Mouse (Mus musculus): Measurements from ENCODE around the gene Prkar1b.

Gene Prkar1b

GRCm38 (mm10) chr5:139149681-139150602, at the start of gene Prkar1b, which contains the start of gene Dnaaf5:
Gene Prkar1b, minus strand, starts transcription at chr5:139150001.
Gene Dnaaf5, plus strand, starts transcription at chr5:139150223.
- POLR2A ChIA-PET: interaction anchor here in 3 of 4 experiments (0.6 to 3.2 kb wide), 44 partner anchors 9 to 1363 kb away, joined by 3 to 28 read pairs (median 4); partner anchors contain the start of genes Get4 (in 2 of the 3), Sun1 (in 2 of the 3), Fam20c (in 1 of the 3) and Pdgfa (in 1 of the 3)
- CTCF ChIA-PET: interaction anchor here in 3 of 4 experiments (0.6 to 1.2 kb wide), 8 partner anchors 10 to 203 kb away, joined by 3 to 4 read pairs (median 3); no protein-coding TSS in a partner anchor

- ChIA-PET CTCF (interaction anchor here in 3 of 4 experiments (0.6 to 0.8 kb wide), 4 partner anchors 15 to 508 kb away, joined by 3 to 5 read pairs (median 3); no protein-coding TSS in a partner anchor), POLR2A (interaction anchor here in 3 of 4 experiments (0.6 to 3.5 kb wide), 13 partner anchors 13 to 285 kb away, joined by 3 to 13 read pairs (median 4); partner anchors contain the start of genes Get4 (in 2 of the 3), Prkar1b (in 1 of the 3) and Zfand2a (in 1 of the 3))
Measured at GRCm38 (mm10) chr5:139199636-139199994, 49.8 kb upstream of the Prkar1b start.

- ChIA-PET CTCF (interaction anchor here in 2 of 4 experiments (0.6 to 0.7 kb wide), 2 partner anchors 16 to 507 kb away, joined by 3 to 5 read pairs; no protein-coding TSS in a partner anchor), POLR2A (interaction anchor here in 3 of 4 experiments (0.6 to 3.5 kb wide), 16 partner anchors 11 to 286 kb away, joined by 3 to 13 read pairs (median 3); partner anchors contain the start of genes Get4 (in 2 of the 3), Prkar1b (in 1 of the 3) and Zfand2a (in 1 of the 3))
Measured at GRCm38 (mm10) chr5:139198779-139199178, 49.0 kb upstream of the Prkar1b start.

- POLR2A ChIA-PET: no interaction called here
- CTCF ChIA-PET: interaction anchor here in 1 of 4 experiments (0.6 kb wide), 1 partner anchor 333 kb away, joined by 3 read pairs; no protein-coding TSS in a partner anchor
Measured at GRCm38 (mm10) chr5:139190958-139191357, 41.2 kb upstream of the Prkar1b start.

- ChIA-PET CTCF (interaction anchor here in 2 of 4 experiments (0.6 to 0.8 kb wide), 2 partner anchors 9 to 166 kb away, joined by 3 to 5 read pairs; no protein-coding TSS in a partner anchor), POLR2A (interaction anchor here in 3 of 4 experiments (0.5 to 1.2 kb wide), 3 partner anchors 11 to 155 kb away, joined by 3 to 5 read pairs (median 5); partner anchors contain the start of gene Sun1 (in 1 of the 3))
Measured at GRCm38 (mm10) chr5:139189726-139190125, 39.9 kb upstream of the Prkar1b start.

GRCm38 (mm10) chr5:139184897-139185296, 35.1 kb upstream of the Prkar1b start:
- POLR2A ChIA-PET: interaction anchor here in 1 of 4 experiments (1.2 kb wide), 1 partner anchor 16 kb away, joined by 3 read pairs; no protein-coding TSS in a partner anchor
- CTCF ChIA-PET: interaction anchor here in 1 of 4 experiments (0.7 kb wide), 1 partner anchor 175 kb away, joined by 4 read pairs; no protein-coding TSS in a partner anchor

- ChIA-PET POLR2A (no interaction called here), CTCF (no interaction called here)
Measured at GRCm38 (mm10) chr5:139183601-139184000, 33.8 kb upstream of the Prkar1b start.

GRCm38 (mm10) chr5:139183131-139183530, 33.3 kb upstream of the Prkar1b start:
- POLR2A ChIA-PET: interaction anchor here in 1 of 4 experiments (0.6 kb wide), 1 partner anchor 31 kb away, joined by 3 read pairs; no protein-coding TSS in a partner anchor

GRCm38 (mm10) chr5:139178895-139179631, 29.3 kb upstream of the Prkar1b start:
- ChIA-PET POLR2A (interaction anchor here in 1 of 4 experiments (0.8 kb wide), 2 partner anchors 22 to 38 kb away, joined by 3 read pairs; partner anchors contain the start of gene Sun1), CTCF (interaction anchor here in 3 of 4 experiments (0.6 to 1.0 kb wide), 5 partner anchors 18 to 219 kb away, joined by 3 to 4 read pairs (median 3); no protein-coding TSS in a partner anchor)

More at GRCm38 (mm10) chr5:139183131-139183530, 33.3 kb upstream of the Prkar1b start:
- CTCF ChIA-PET: no interaction called here

- ChIA-PET CTCF (interaction anchor here (0.5 to 0.6 kb wide), 6 partner anchors 12 to 1000 kb away, joined by 3 to 4 read pairs (median 3); no protein-coding TSS in a partner anchor), POLR2A (interaction anchor here in 2 of 4 experiments (0.7 to 2.0 kb wide), 6 partner anchors 17 to 790 kb away, joined by 3 to 10 read pairs (median 3); partner anchors contain the start of gene Get4 (in 1 of the 2))
Measured at GRCm38 (mm10) chr5:139174556-139175547, 25.1 kb upstream of the Prkar1b start.

GRCm38 (mm10) chr5:139174141-139174540, 24.3 kb upstream of the Prkar1b start:
- POLR2A ChIA-PET: interaction anchor here in 2 of 4 experiments (0.7 to 1.2 kb wide), 5 partner anchors 26 to 791 kb away, joined by 3 to 10 read pairs (median 3); partner anchors contain the start of genes Get4 (in 1 of the 2) and Sun1 (in 1 of the 2)
- CTCF ChIA-PET: interaction anchor here in 3 of 4 experiments (0.6 kb wide), 4 partner anchors 50 to 1000 kb away, joined by 3 read pairs; no protein-coding TSS in a partner anchor

GRCm38 (mm10) chr5:139171929-139172328, 22.1 kb upstream of the Prkar1b start:
- ChIA-PET CTCF (no interaction called here), POLR2A (interaction anchor here in 1 of 4 experiments (0.6 to 1.1 kb wide), 2 partner anchors 11 to 12 kb away, joined by 3 read pairs; no protein-coding TSS in a partner anchor)

- CTCF ChIA-PET: interaction anchor here in 3 of 4 experiments (0.6 to 1.0 kb wide), 3 partner anchors 19 to 177 kb away, joined by 3 to 4 read pairs (median 3); no protein-coding TSS in a partner anchor
- POLR2A ChIA-PET: interaction anchor here (0.7 to 3.8 kb wide), 25 partner anchors 10 to 980 kb away, joined by 3 to 23 read pairs (median 4); partner anchors contain the start of genes Dnaaf5 (in 2 of the 4), Pdgfa (in 2 of the 4), Prkar1b (in 2 of the 4) and Adap1 (in 1 of the 4)
Measured at GRCm38 (mm10) chr5:139167548-139167947, 17.7 kb upstream of the Prkar1b start.

GRCm38 (mm10) chr5:139166781-139167361, 17.1 kb upstream of the Prkar1b start:
- POLR2A ChIA-PET: interaction anchor here (0.7 to 3.8 kb wide), 23 partner anchors 10 to 979 kb away, joined by 3 to 23 read pairs (median 5); partner anchors contain the start of genes Dnaaf5 (in 2 of the 4), Pdgfa (in 2 of the 4), Prkar1b (in 2 of the 4) and Sun1 (in 2 of the 4)
- CTCF ChIA-PET: interaction anchor here in 2 of 4 experiments (0.6 to 1.0 kb wide), 3 partner anchors 18 to 57 kb away, joined by 3 read pairs; no protein-coding TSS in a partner anchor

GRCm38 (mm10) chr5:139161632-139162031, 11.8 kb upstream of the Prkar1b start:
- ChIA-PET CTCF (interaction anchor here in 1 of 4 experiments (0.5 kb wide), 1 partner anchor 89 kb away, joined by 3 read pairs; no protein-coding TSS in a partner anchor), POLR2A (interaction anchor here in 2 of 4 experiments (1.1 to 2.0 kb wide), 4 partner anchors 10 to 38 kb away, joined by 3 to 10 read pairs (median 5); partner anchors contain the start of genes Dnaaf5 (in 2 of the 2) and Prkar1b (in 2 of the 2))
